Mouse (Mus musculus) neutrophil, adult 5-6 weeks (primary cell): ENCODE measurements around the gene Tmem107. TPM values are rescaled to one million over a fixed set of nuclear protein-coding genes. Genes with fewer than 3 reads are reported as not detected.

Experiments
- ATAC-seq: fragments of 151-379, 151-347 bp; 2 replicates; pipeline ENCODE4 v1.8.0; 2017; ENCODE audit warnings: mild to moderate bottlenecking, moderate TSS enrichment; ENCODE audit not compliant: insufficient number of reproducible peaks, poor library complexity, low FRiP score, severe bottlenecking; ENCODE audit errors: extremely low read depth
- total RNA-seq: library from RNA; stranded (forward); fragments of 200-1000 nt; gene quantifications from 2 replicates; pipeline ENCODE4 v1.2.3, GENCODE M21; 2017

The Tmem107 gene
- total RNA-seq, 1 experiment from 2014 or later: 1.2 TPM

GRCm38 (mm10) chr11:69058265-69058664 is 12.3 kb upstream of the Tmem107 start:
- no peak for ATAC-seq

- ATAC-seq: no peak
Measured at GRCm38 (mm10) chr11:69058729-69059356, 11.8 kb upstream of the Tmem107 start.

- ATAC-seq: peak; percentile 88
Measured at GRCm38 (mm10) chr11:69059357-69059974, 11.1 kb upstream of the Tmem107 start, which contains the start of gene Borcs6. TSS of gene Borcs6 (plus strand) at chr11:69059717.

GRCm38 (mm10) chr11:69059975-69060411 is 10.6 kb upstream of the Tmem107 start:
- ATAC-seq: no peak

- no peak for ATAC-seq
Measured at GRCm38 (mm10) chr11:69060448-69061254, 10.0 kb upstream of the Tmem107 start.

GRCm38 (mm10) chr11:69061255-69061912 is 9.2 kb upstream of the Tmem107 start:
- no peak for ATAC-seq

GRCm38 (mm10) chr11:69062194-69062760 is 8.3 kb upstream of the Tmem107 start:
- ATAC-seq: no peak

GRCm38 (mm10) chr11:69062761-69063224 is 7.8 kb upstream of the Tmem107 start:
- peak; percentile 11 for ATAC-seq

GRCm38 (mm10) chr11:69063413-69064201 is 7.0 kb upstream of the Tmem107 start:
- ATAC-seq: no peak

- ATAC-seq: no peak
Measured at GRCm38 (mm10) chr11:69064259-69065133, 6.1 kb upstream of the Tmem107 start.

- ATAC-seq: no peak
Measured at GRCm38 (mm10) chr11:69065394-69065925, 5.1 kb upstream of the Tmem107 start.

GRCm38 (mm10) chr11:69066163-69066861 is 4.3 kb upstream of the Tmem107 start:
- ATAC-seq: no peak

- ATAC-seq: peak; percentile 45
Measured at GRCm38 (mm10) chr11:69066956-69067355, 3.6 kb upstream of the Tmem107 start.

GRCm38 (mm10) chr11:69067601-69068000 is 3.0 kb upstream of the Tmem107 start:
- ATAC-seq: no peak

- ATAC-seq: no peak
Measured at GRCm38 (mm10) chr11:69070093-69070492, 513 bp upstream of the Tmem107 start.

GRCm38 (mm10) chr11:69071262-69071661 is 656 bp downstream of the Tmem107 start:
- no peak for ATAC-seq
